Mouse (Mus musculus) liver, embryonic 13.5 days (tissue): ENCODE results near the gene Dgcr6. TPM values are rescaled to one million over a fixed set of nuclear protein-coding genes. Genes with fewer than 3 reads are reported as not detected.

Experiments used
- polyA plus RNA-seq: library from polyadenylated mRNA; unstranded; fragments of >200 nt; fragmentation: Nextera tagmentation; extraction: Ambion mirVana; gene quantifications from 2 replicates; pipeline ENCODE4 v1.2.1, GENCODE M21; 2015

Dgcr6 gene
- polyA plus RNA-seq, 1 experiment from 2014 or later: 29.1 TPM

Other genes with a start within 250 kb of the Dgcr6 start
- not detected in 2 replicates for gene B830017H08Rik, start 219.7 kb upstream of the Dgcr6 start, polyA plus RNA-seq
- 0.54 and 0.59 TPM in 2 replicates for gene Car15, start 214.5 kb upstream of the Dgcr6 start, polyA plus RNA-seq
- gene Gm20518, start 161.2 kb upstream of the Dgcr6 start, polyA plus RNA-seq: 0.05 and 0.08 TPM in 2 replicates
- not detected in 2 replicates for gene Tssk1, start 158.6 kb upstream of the Dgcr6 start, polyA plus RNA-seq
- gene Dgcr2, start 154.3 kb upstream of the Dgcr6 start, polyA plus RNA-seq: 18.6 and 20.7 TPM in 2 replicates
- gene Tssk2, start 154.2 kb upstream of the Dgcr6 start, polyA plus RNA-seq: not detected in 2 replicates
- 11.7 and 11.8 TPM in 2 replicates for gene Ess2, start 141.5 kb upstream of the Dgcr6 start, polyA plus RNA-seq
- gene Gsc2, start 137.8 kb upstream of the Dgcr6 start, polyA plus RNA-seq: not detected in 2 replicates
- 78.6 and 83.0 TPM in 2 replicates for gene Slc25a1, start 124.6 kb upstream of the Dgcr6 start, polyA plus RNA-seq
- 0.30 TPM in 1 of 2 replicates, not detected in the other for gene Vpreb2, start 72.4 kb upstream of the Dgcr6 start, polyA plus RNA-seq
- 5.2 and 5.9 TPM in 2 replicates for gene Prodh, start 37.3 kb downstream of the Dgcr6 start, polyA plus RNA-seq
- 0.33 and 0.56 TPM in 2 replicates for gene Rtn4r, start 74.8 kb downstream of the Dgcr6 start, polyA plus RNA-seq
- gene Ccdc188, start 165.0 kb downstream of the Dgcr6 start, polyA plus RNA-seq: not detected in 2 replicates
- gene Zdhhc8, start 182.3 kb downstream of the Dgcr6 start, polyA plus RNA-seq: 1.7 and 2.3 TPM in 2 replicates
- gene Trmt2a, start 195.8 kb downstream of the Dgcr6 start, polyA plus RNA-seq: 74.8 and 74.9 TPM in 2 replicates
- 491 and 563 TPM in 2 replicates for gene Ranbp1, start 195.9 kb downstream of the Dgcr6 start, polyA plus RNA-seq
- 1.3 and 2.4 TPM in 2 replicates for gene Gm49776, start 205.5 kb downstream of the Dgcr6 start, polyA plus RNA-seq
- gene Dgcr8, start 236.4 kb downstream of the Dgcr6 start, polyA plus RNA-seq: 13.4 and 13.8 TPM in 2 replicates